Mouse (Mus musculus): ENCODE data around the gene Meltf. TPM values are rescaled to one million over a fixed set of nuclear protein-coding genes. Genes with fewer than 3 reads are reported as not detected.

Meltf gene
- total RNA-seq (2021) = under 1 TPM in 1 of 2 experiments, not detected in 1; 0.07 TPM
- long read RNA-seq, experiment 1 = 0 reads
- long read RNA-seq, experiment 2, partial matches to known transcripts = 1 of 1 reads
- long read RNA-seq, experiment 2, other reads (novel, unspliced or antisense) = 0 of 1 reads

GRCm38 (mm10) chr16:31878573-31879257, at the start of gene Meltf:
TSS of gene Meltf (plus strand) at chr16:31878810.
- peak; percentile 79 to 85 for DNase-seq
- intact Hi-C loops (cut with DNase I) = loop anchor here (1.0 kb wide), 1 partner anchor 40 kb away; no protein-coding TSS in a partner anchor

- intact Hi-C loops (cut with DNase I) = no loop called here
- DNase-seq = peak in 1 of 2 experiments; percentile 7
These were observed 47.9 kb upstream of the Meltf start for GRCm38 (mm10) chr16:31830726-31831125.

GRCm38 (mm10) chr16:31832630-31833422, 45.8 kb upstream of the Meltf start:
- no peak for DNase-seq
- intact Hi-C loops (cut with DNase I) = no loop called here

- intact Hi-C loops (cut with DNase I) = no loop called here
- DNase-seq = peak; percentile 18 to 31
These were observed 44.5 kb upstream of the Meltf start for GRCm38 (mm10) chr16:31834011-31834584.

GRCm38 (mm10) chr16:31834662-31835318, 43.8 kb upstream of the Meltf start:
- DNase-seq = no peak
- intact Hi-C loops (cut with DNase I) = no loop called here

GRCm38 (mm10) chr16:31837362-31837761, 41.2 kb upstream of the Meltf start:
- intact Hi-C loops (cut with DNase I) = no loop called here

GRCm38 (mm10) chr16:31844246-31844645, 34.4 kb upstream of the Meltf start:
- intact Hi-C loops (cut with DNase I) = no loop called here
- no peak for DNase-seq

More at GRCm38 (mm10) chr16:31837362-31837761, 41.2 kb upstream of the Meltf start:
- DNase-seq = no peak

GRCm38 (mm10) chr16:31846763-31847162, 31.8 kb upstream of the Meltf start:
- no peak for DNase-seq
- intact Hi-C loops (cut with DNase I) = no loop called here

GRCm38 (mm10) chr16:31863920-31864319, 14.7 kb upstream of the Meltf start:
- DNase-seq = no peak
- intact Hi-C loops (cut with DNase I) = no loop called here

GRCm38 (mm10) chr16:31865242-31865641, 13.4 kb upstream of the Meltf start:
- intact Hi-C loops (cut with DNase I) = no loop called here
- DNase-seq = no peak

GRCm38 (mm10) chr16:31866911-31867310, 11.7 kb upstream of the Meltf start:
- DNase-seq = no peak
- intact Hi-C loops (cut with DNase I) = no loop called here

- intact Hi-C loops (cut with DNase I) = no loop called here
- no peak for DNase-seq
These were observed 10.9 kb upstream of the Meltf start for GRCm38 (mm10) chr16:31867736-31868135.

- intact Hi-C loops (cut with DNase I) = no loop called here
These were observed 4.9 kb upstream of the Meltf start for GRCm38 (mm10) chr16:31873721-31874120.

GRCm38 (mm10) chr16:31875391-31875790, 3.2 kb upstream of the Meltf start:
- DNase-seq = no peak
- intact Hi-C loops (cut with DNase I) = no loop called here

More at GRCm38 (mm10) chr16:31873721-31874120, 4.9 kb upstream of the Meltf start:
- DNase-seq = no peak

GRCm38 (mm10) chr16:31876386-31876785, 2.2 kb upstream of the Meltf start:
- intact Hi-C loops (cut with DNase I) = no loop called here

GRCm38 (mm10) chr16:31878052-31878451, 558 bp upstream of the Meltf start:
- DNase-seq = no peak
- intact Hi-C loops (cut with DNase I) = loop anchor here (1.0 kb wide), 1 partner anchor 40 kb away; no protein-coding TSS in a partner anchor

More at GRCm38 (mm10) chr16:31876386-31876785, 2.2 kb upstream of the Meltf start:
- DNase-seq = no peak

- intact Hi-C loops (cut with DNase I) = no loop called here
- no peak for DNase-seq
These were observed 1.7 kb downstream of the Meltf start for GRCm38 (mm10) chr16:31880146-31880840.

GRCm38 (mm10) chr16:31882381-31882908, 3.8 kb downstream of the Meltf start:
- DNase-seq = no peak
- intact Hi-C loops (cut with DNase I) = no loop called here

GRCm38 (mm10) chr16:31883302-31883701, 4.7 kb downstream of the Meltf start:
- DNase-seq = no peak
- intact Hi-C loops (cut with DNase I) = no loop called here
